Mouse (Mus musculus): ENCODE data around the gene Atxn1.

Atxn1 gene

GRCm38 (mm10) chr13:45793796-45794195, 171.0 kb downstream of the Atxn1 start:
- intact Hi-C loops (cut with DNase I) = no loop called here

- intact Hi-C loops (cut with DNase I) = no loop called here
These were observed 178.4 kb downstream of the Atxn1 start for GRCm38 (mm10) chr13:45786409-45786808.

- intact Hi-C loops (cut with DNase I) = no loop called here
These were observed 181.1 kb downstream of the Atxn1 start for GRCm38 (mm10) chr13:45783681-45784080.

- intact Hi-C loops (cut with DNase I) = no loop called here
These were observed 186.1 kb downstream of the Atxn1 start for GRCm38 (mm10) chr13:45778750-45779149.

GRCm38 (mm10) chr13:45778171-45778570, 186.6 kb downstream of the Atxn1 start:
- intact Hi-C loops (cut with DNase I) = no loop called here

GRCm38 (mm10) chr13:45775516-45775915, 189.3 kb downstream of the Atxn1 start:
- intact Hi-C loops (cut with DNase I) = no loop called here

GRCm38 (mm10) chr13:45773381-45774168, 191.2 kb downstream of the Atxn1 start:
- intact Hi-C loops (cut with DNase I) = no loop called here

- intact Hi-C loops (cut with DNase I) = no loop called here
These were observed 195.1 kb downstream of the Atxn1 start for GRCm38 (mm10) chr13:45769757-45770156.

GRCm38 (mm10) chr13:45768250-45768649, 196.6 kb downstream of the Atxn1 start:
- intact Hi-C loops (cut with DNase I) = no loop called here

- intact Hi-C loops (cut with DNase I) = no loop called here
These were observed 200.5 kb downstream of the Atxn1 start for GRCm38 (mm10) chr13:45764354-45764753.

GRCm38 (mm10) chr13:45762278-45762677, 202.5 kb downstream of the Atxn1 start:
- intact Hi-C loops (cut with DNase I) = no loop called here

GRCm38 (mm10) chr13:45754483-45754882, 210.3 kb downstream of the Atxn1 start:
- intact Hi-C loops (cut with DNase I) = loop anchor here (10.0 kb wide), 1 partner anchor 210 kb away; the partner anchor contains the start of gene Atxn1

GRCm38 (mm10) chr13:45752498-45752897, 212.3 kb downstream of the Atxn1 start:
- intact Hi-C loops (cut with DNase I) = loop anchor here (10.0 kb wide), 1 partner anchor 212 kb away; the partner anchor contains the start of gene Atxn1

GRCm38 (mm10) chr13:45751231-45751630, 213.6 kb downstream of the Atxn1 start:
- intact Hi-C loops (cut with DNase I) = loop anchor here (10.0 kb wide), 1 partner anchor 214 kb away; the partner anchor contains the start of gene Atxn1

- intact Hi-C loops (cut with DNase I) = loop anchor here (10.0 kb wide), 1 partner anchor 214 kb away; the partner anchor contains the start of gene Atxn1
These were observed 214.2 kb downstream of the Atxn1 start for GRCm38 (mm10) chr13:45750627-45751026.

GRCm38 (mm10) chr13:45749937-45750336, 214.9 kb downstream of the Atxn1 start:
- intact Hi-C loops (cut with DNase I) = loop anchor here (10.0 kb wide), 1 partner anchor 215 kb away; the partner anchor contains the start of gene Atxn1

- intact Hi-C loops (cut with DNase I) = no loop called here
These were observed 215.6 kb downstream of the Atxn1 start for GRCm38 (mm10) chr13:45749222-45749621.

GRCm38 (mm10) chr13:45748691-45749090, 216.1 kb downstream of the Atxn1 start:
- intact Hi-C loops (cut with DNase I) = no loop called here

- intact Hi-C loops (cut with DNase I) = no loop called here
These were observed 218.7 kb downstream of the Atxn1 start for GRCm38 (mm10) chr13:45745851-45746773.

- intact Hi-C loops (cut with DNase I) = no loop called here
These were observed 219.9 kb downstream of the Atxn1 start for GRCm38 (mm10) chr13:45744803-45745432.

- intact Hi-C loops (cut with DNase I) = no loop called here
These were observed 221.0 kb downstream of the Atxn1 start for GRCm38 (mm10) chr13:45743848-45744247.

Measured in adrenal gland (tissue).